Mouse (Mus musculus) midbrain, embryonic 14.5 days (tissue): Measurements from ENCODE around the gene Aldh18a1. TPM values are rescaled to one million over a fixed set of nuclear protein-coding genes. Genes with fewer than 3 reads are reported as not detected.

Source experiments
- ATAC-seq: fragments of 200-750 bp; cut with Nextera tagmentation; 2 replicates; pipeline ENCODE4 v1.8.0; 2017; ENCODE audit warnings: moderate number of reproducible peaks, moderate library complexity; ENCODE audit not compliant: low FRiP score, low TSS enrichment
- DNase-seq: peaks from one replicate; pipeline ENCODE4 v3.0.0-alpha.2; 2015
- H3K27ac ChIP-seq: fragments of 300-500 bp; sonication (generic); replicated peaks from 2 replicates; pipeline ENCODE4 v1.5.1; 2014; ENCODE audit warnings: mild to moderate bottlenecking, low read depth, low read length, moderate library complexity
- H3K27me3 ChIP-seq: fragments of 300-500 bp; sonication (generic); 2 replicates; pipeline ENCODE4 v1.6.1; 2014; ENCODE audit warnings: low read length, control low read depth, mixed read lengths; ENCODE audit not compliant: control insufficient read depth, insufficient read depth
- H3K36me3 ChIP-seq: fragments of 300-500 bp; sonication (generic); 2 replicates; pipeline ENCODE4 v1.6.1; 2014; ENCODE audit warnings: low read length, control low read depth; ENCODE audit not compliant: control insufficient read depth, insufficient read depth
- H3K4me1 ChIP-seq: fragments of 300-500 bp; sonication (generic); 2 replicates; pipeline ENCODE4 v1.6.1; 2014; ENCODE audit warnings: mild to moderate bottlenecking, antibody characterized with exemption, low read length, control low read depth; ENCODE audit not compliant: control insufficient read depth, insufficient read depth
- H3K4me2 ChIP-seq: fragments of 300-500 bp; sonication (generic); 2 replicates; pipeline ENCODE4 v1.6.1; 2014; ENCODE audit warnings: mild to moderate bottlenecking, low read length, moderate library complexity
- H3K4me3 ChIP-seq: fragments of 300-500 bp; sonication (generic); replicated peaks from 2 replicates; pipeline ENCODE4 v1.5.1; 2014; ENCODE audit warnings: low read depth, low read length
- H3K9ac ChIP-seq: fragments of 300-500 bp; sonication (generic); replicated peaks from 2 replicates; pipeline ENCODE4 v1.6.1; 2014; ENCODE audit warnings: mild to moderate bottlenecking, low read length, moderate library complexity
- H3K9me3 ChIP-seq: fragments of 300-500 bp; sonication (generic); 2 replicates; pipeline ENCODE4 v1.6.1; 2016; ENCODE audit warnings: low read length, control low read depth, mixed read lengths; ENCODE audit not compliant: control insufficient read depth
- WGBS: fragments of 180-500 bp; shearing (Covaris S2); extraction: QIAGEN DNeasy Blood & Tissue Kit; methylation state at CpG from one replicate; pipeline ENCODE4 v1.1.7; 2014; 5-methylcytosine and 5-hydroxymethylcytosine counted together
- polyA plus RNA-seq: library from polyadenylated mRNA; unstranded; fragments of >200 nt; fragmentation: Nextera tagmentation; extraction: Ambion mirVana; gene quantifications from 2 replicates; pipeline ENCODE4 v1.2.1, GENCODE M21; 2014

Gene Aldh18a1
- polyA plus RNA-seq, 1 experiment from 2014 or later: 57.8 TPM

- Histone ChIP-seq H3K36me3 (peaks cover 85% of the 10 kb centered on the region), H3K4me2 (no peak overlapping the region), H3K27me3 (no peaks in the 10 kb centered on the region), H3K9ac (no peak overlapping the region), H3K9me3 (no peaks in the 10 kb centered on the region), H3K4me3 (no peak overlapping the region), H3K4me1 (no peaks in the 10 kb centered on the region), H3K27ac (no peak overlapping the region)
- ATAC-seq (no peak), DNase-seq (no peak)
- 93% methylated on average over 14 of the region's 14 CpGs for WGBS
Observed at GRCm38 (mm10) chr19:40553014-40553789, 35.1 kb downstream of the Aldh18a1 start.

- Histone ChIP-seq H3K4me3 (no peak overlapping the region), H3K9me3 (no peaks in the 10 kb centered on the region), H3K4me1 (no peaks in the 10 kb centered on the region), H3K36me3 (peaks cover 52% of the 10 kb centered on the region), H3K4me2 (no peak overlapping the region), H3K9ac (no peak overlapping the region), H3K27ac (no peak overlapping the region), H3K27me3 (no peaks in the 10 kb centered on the region)
- no peak for DNase-seq
- 30% methylated on average over 6 of the region's 6 CpGs for WGBS
- no peak for ATAC-seq
Observed at GRCm38 (mm10) chr19:40549516-40550135, 38.6 kb downstream of the Aldh18a1 start.

- 23% methylated on average over 5 of the region's 5 CpGs for WGBS
- no peaks in the 10 kb centered on the region for H3K27me3 ChIP-seq
- no peak overlapping the region for H3K4me2 ChIP-seq
- H3K9me3 ChIP-seq: no peaks in the 10 kb centered on the region
- H3K4me3 ChIP-seq: no peak overlapping the region
- no peak overlapping the region for H3K27ac ChIP-seq
- ATAC-seq: no peak
- peaks cover 45% of the 10 kb centered on the region for H3K36me3 ChIP-seq
- no peaks in the 10 kb centered on the region for H3K4me1 ChIP-seq
- no peak for DNase-seq
- no peak overlapping the region for H3K9ac ChIP-seq
Observed at GRCm38 (mm10) chr19:40548796-40549515, 39.3 kb downstream of the Aldh18a1 start.

GRCm38 (mm10) chr19:40548386-40548785, 39.9 kb downstream of the Aldh18a1 start:
- Histone ChIP-seq H3K4me3 (no peak overlapping the region), H3K4me2 (no peak overlapping the region), H3K9ac (no peak overlapping the region), H3K27ac (no peak overlapping the region), H3K27me3 (no peaks in the 10 kb centered on the region), H3K9me3 (no peaks in the 10 kb centered on the region), H3K4me1 (no peaks in the 10 kb centered on the region), H3K36me3 (peaks cover 39% of the 10 kb centered on the region)
- 70% methylated on average over 6 of the region's 6 CpGs for WGBS
- peak; percentile 13 for DNase-seq
- no peak for ATAC-seq

GRCm38 (mm10) chr19:40544856-40545255, 43.4 kb downstream of the Aldh18a1 start:
- H3K9ac ChIP-seq: no peak overlapping the region
- ATAC-seq: peak; percentile 71; the same call in 1 of the 2 replicates

GRCm38 (mm10) chr19:40542776-40543175, 45.5 kb downstream of the Aldh18a1 start:
- DNase-seq: no peak
- Histone ChIP-seq H3K4me2 (no peak overlapping the region), H3K36me3 (no peaks in the 10 kb centered on the region), H3K4me1 (no peaks in the 10 kb centered on the region), H3K4me3 (no peak overlapping the region), H3K27me3 (no peaks in the 10 kb centered on the region), H3K27ac (no peak overlapping the region), H3K9ac (no peak overlapping the region), H3K9me3 (no peaks in the 10 kb centered on the region)
- 92% methylated on average over 7 of the region's 7 CpGs for WGBS
- ATAC-seq: no peak

More at GRCm38 (mm10) chr19:40544856-40545255, 43.4 kb downstream of the Aldh18a1 start:
- peak; percentile 92 for DNase-seq
- Histone ChIP-seq H3K27ac (no peak overlapping the region), H3K4me3 (no peak overlapping the region), H3K36me3 (peaks cover 4% of the 10 kb centered on the region), H3K4me1 (no peaks in the 10 kb centered on the region), H3K27me3 (no peaks in the 10 kb centered on the region), H3K4me2 (no peak overlapping the region), H3K9me3 (no peaks in the 10 kb centered on the region)
- 10% methylated on average over 3 of the region's 3 CpGs for WGBS

- no peak overlapping the region for H3K9ac ChIP-seq
- ATAC-seq (no peak), DNase-seq (no peak)
- no peaks in the 10 kb centered on the region for H3K27me3 ChIP-seq
- WGBS: 97% methylated on average over 6 of the region's 6 CpGs
- no peak overlapping the region for H3K27ac ChIP-seq
- no peak overlapping the region for H3K4me3 ChIP-seq
- no peaks in the 10 kb centered on the region for H3K9me3 ChIP-seq
- H3K4me2 ChIP-seq: no peak overlapping the region
- H3K4me1 ChIP-seq: no peaks in the 10 kb centered on the region
- H3K36me3 ChIP-seq: no peaks in the 10 kb centered on the region
Observed at GRCm38 (mm10) chr19:40536526-40536925, 51.7 kb downstream of the Aldh18a1 start.

- Histone ChIP-seq H3K9ac (no peak overlapping the region), H3K9me3 (no peaks in the 10 kb centered on the region), H3K4me3 (no peak overlapping the region), H3K27ac (no peak overlapping the region), H3K27me3 (no peaks in the 10 kb centered on the region), H3K4me1 (no peaks in the 10 kb centered on the region), H3K4me2 (no peak overlapping the region), H3K36me3 (no peaks in the 10 kb centered on the region)
- DNase-seq (no peak), ATAC-seq (no peak)
- whole genome bisulfite sequencing: 88% methylated on average over 5 of the region's 5 CpGs
Observed at GRCm38 (mm10) chr19:40532525-40532924, 55.7 kb downstream of the Aldh18a1 start.
